Mouse (Mus musculus): Measurements from ENCODE around the gene Ush1c. TPM values are rescaled to one million over a fixed set of nuclear protein-coding genes. Genes with fewer than 3 reads are reported as not detected.
"Not testable (repeated sequence)": the region's sequence is repeated elsewhere in the genome, so short reads cannot be mapped to it uniquely, and the experiment has no call there.

Gene Ush1c
- total and polyA plus RNA-seq, 2 experiments from 2014 or later = 1.6 to 1.9 TPM

DNA sequence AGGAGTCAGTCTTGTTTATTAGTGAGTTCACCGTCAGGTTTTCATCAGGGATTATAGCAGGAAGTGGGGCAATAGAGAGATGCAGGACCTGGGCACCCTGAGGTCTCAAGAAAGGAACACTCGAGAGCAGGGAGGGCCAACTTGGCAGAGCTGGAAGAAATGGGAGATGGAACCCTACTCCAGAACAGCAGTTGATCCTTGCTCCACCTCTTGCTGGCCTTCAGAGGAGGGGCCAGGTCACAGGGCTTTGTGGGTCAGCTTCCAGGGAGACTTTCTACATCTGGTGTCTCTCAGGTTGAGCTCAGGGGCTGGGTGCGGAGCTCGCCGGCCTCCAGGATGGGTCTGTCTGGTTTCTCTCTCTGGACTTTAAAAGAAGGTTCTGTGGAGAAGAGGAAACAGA, 42.9 kb downstream of the Ush1c start:
- 91% methylated on average over 5 of the region's 5 CpGs for WGBS
- H3K4me2 ChIP-seq (ENCODE audit: low read depth) = no peak overlapping the region
- no peaks in the 10 kb centered on the region for H3K36me3 ChIP-seq (ENCODE audit: insufficient read depth)
- no peaks in the 10 kb centered on the region for H3K4me1 ChIP-seq (ENCODE audit: insufficient read depth)
- DNase-seq (no peak), ATAC-seq (no peak)
- no peaks in the 10 kb centered on the region for H3K27me3 ChIP-seq (ENCODE audit: insufficient read depth, low read length)
- H3K9me3 ChIP-seq (ENCODE audit: low read length) = no peaks in the 10 kb centered on the region
- TF ChIP-seq CTCF (IDR thresholded peaks at IDR 0.05; ENCODE audit: low read depth) = no peak
- no peak overlapping the region for H3K27ac ChIP-seq (ENCODE audit: low read depth, low read length)
- no peak overlapping the region for H3K9ac ChIP-seq
- no peak overlapping the region for H3K4me3 ChIP-seq (ENCODE audit: low read depth, low read length)

DNA sequence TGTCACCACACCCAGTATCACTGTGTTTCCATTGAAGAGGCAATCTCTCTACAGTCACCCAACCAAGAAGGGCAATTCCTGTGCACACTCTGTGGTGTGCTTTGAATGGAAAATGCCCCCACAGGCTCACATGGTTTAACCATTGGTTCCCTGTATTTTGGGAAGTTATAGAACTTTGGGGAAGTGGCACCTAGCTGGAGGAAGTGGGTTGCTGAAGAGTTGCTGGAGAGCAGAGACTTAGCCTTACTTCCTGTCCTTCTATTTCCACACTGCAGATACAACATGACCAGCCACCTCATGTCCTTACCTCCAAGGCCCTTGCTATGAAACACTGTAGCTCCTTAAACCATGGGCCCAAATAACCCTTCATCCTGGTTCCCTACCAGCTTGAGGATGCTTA, 54.1 kb downstream of the Ush1c start:
- H3K9ac ChIP-seq = no peak overlapping the region
- no peak overlapping the region for H3K4me2 ChIP-seq (ENCODE audit: low read depth)
- H3K4me3 ChIP-seq (ENCODE audit: low read depth, low read length) = no peak overlapping the region
- no peak for TF ChIP-seq CTCF (IDR thresholded peaks at IDR 0.05; ENCODE audit: low read depth)
- no peaks in the 10 kb centered on the region for H3K36me3 ChIP-seq (ENCODE audit: insufficient read depth)
- H3K9me3 ChIP-seq (ENCODE audit: low read length) = no peaks in the 10 kb centered on the region
- ATAC-seq (no peak), DNase-seq (no peak)
- H3K27me3 ChIP-seq (ENCODE audit: insufficient read depth, low read length) = no peaks in the 10 kb centered on the region
- H3K27ac ChIP-seq (ENCODE audit: low read depth, low read length) = no peak overlapping the region
- no peaks in the 10 kb centered on the region for H3K4me1 ChIP-seq (ENCODE audit: insufficient read depth)

DNA sequence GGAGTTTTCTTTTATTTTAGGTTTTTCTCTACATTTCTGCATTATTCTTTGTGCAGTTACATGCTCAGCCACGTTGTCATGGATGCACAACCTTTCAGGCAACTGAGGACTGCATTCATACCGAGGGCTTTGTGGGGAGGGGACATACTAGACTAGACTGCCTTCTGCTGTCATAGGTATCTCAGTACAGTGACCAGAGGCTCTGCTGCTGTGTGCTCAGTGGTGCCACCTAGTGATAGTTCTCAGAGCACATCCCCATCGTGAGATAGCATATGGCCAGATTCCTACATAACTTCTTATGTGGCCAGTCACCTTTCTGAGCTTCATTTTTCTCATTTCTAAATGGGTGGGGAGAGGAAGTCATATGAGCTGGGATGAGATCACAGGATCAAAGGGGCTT, 56.7 kb downstream of the Ush1c start:
- Histone ChIP-seq H3K27ac (ENCODE audit: low read depth, low read length) (no peak overlapping the region), H3K36me3 (ENCODE audit: insufficient read depth) (no peaks in the 10 kb centered on the region), H3K4me1 (ENCODE audit: insufficient read depth) (no peaks in the 10 kb centered on the region), H3K27me3 (ENCODE audit: insufficient read depth, low read length) (no peaks in the 10 kb centered on the region), H3K9me3 (ENCODE audit: low read length) (no peaks in the 10 kb centered on the region), H3K4me3 (ENCODE audit: low read depth, low read length) (no peak overlapping the region), H3K4me2 (ENCODE audit: low read depth) (no peak overlapping the region), H3K9ac (no peak overlapping the region)
- WGBS = 0% methylated on average over 3 of the region's 3 CpGs
- ATAC-seq = peak; percentile 71; the same call in 1 of the 2 replicates
- peak; percentile 96 for TF ChIP-seq CTCF (IDR thresholded peaks at IDR 0.05; ENCODE audit: low read depth)
- peak; percentile 77 for DNase-seq

DNA sequence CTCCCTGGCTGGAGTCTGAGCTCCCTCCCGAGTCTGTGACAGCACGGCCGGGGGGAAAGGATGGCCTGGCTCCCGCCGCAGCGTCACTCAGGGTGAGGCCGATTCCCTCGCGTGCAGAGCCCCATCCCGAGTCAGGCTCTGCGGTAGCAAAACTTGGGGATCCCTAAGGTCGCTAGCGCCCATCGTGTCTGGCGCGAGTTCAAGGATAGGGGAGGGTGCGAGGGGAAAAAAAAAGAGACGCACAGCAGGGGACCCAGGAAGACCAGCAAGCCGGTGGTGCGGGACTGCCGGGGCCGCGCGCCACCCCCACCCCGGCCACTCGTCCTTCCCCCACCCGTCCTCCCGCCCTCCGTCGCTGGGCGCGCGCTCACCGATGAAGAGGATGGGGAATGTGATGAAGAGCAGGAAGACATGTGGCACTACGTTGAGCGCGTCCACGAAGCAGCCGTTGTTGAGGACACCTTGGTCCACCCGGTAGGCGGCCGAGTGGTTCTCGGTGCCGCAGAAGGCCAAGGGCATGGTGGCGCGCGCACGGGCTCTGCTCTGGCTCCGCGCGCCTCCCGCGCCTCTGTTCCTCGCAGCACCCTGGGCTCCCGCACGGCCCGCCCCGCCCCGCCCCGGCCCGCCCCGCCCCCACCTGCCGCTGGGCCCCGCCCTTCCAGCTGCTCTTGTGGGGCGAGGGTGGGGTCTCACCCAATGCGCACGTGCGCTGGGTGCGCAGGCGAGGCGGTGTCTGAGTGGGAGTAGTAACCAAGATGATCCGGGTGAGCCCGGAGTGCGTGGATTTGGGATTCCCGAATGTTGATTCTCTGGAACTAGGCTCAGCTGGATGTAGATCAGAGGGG, 58.6 kb downstream of the Ush1c start, which contains the start of gene Abcc8:
Abcc8 (minus strand) TSS at position 603 of the 845 bp plus-strand sequence.
- WGBS = 1% methylated on average over 65 of the region's 75 CpGs
- peak; percentile 53 for DNase-seq
- Histone ChIP-seq H3K27me3 (ENCODE audit: insufficient read depth, low read length) (no peaks in the 10 kb centered on the region), H3K4me1 (ENCODE audit: insufficient read depth) (no peaks in the 10 kb centered on the region), H3K4me2 (ENCODE audit: low read depth) (peak within 1 kb of the TSS; percentile 84), H3K9ac (peak within 1 kb of the TSS; percentile 68), H3K4me3 (ENCODE audit: low read depth, low read length) (peak within 1 kb of the TSS; percentile 63), H3K36me3 (ENCODE audit: insufficient read depth) (no peaks in the 10 kb centered on the region), H3K9me3 (ENCODE audit: low read length) (no peaks in the 10 kb centered on the region), H3K27ac (ENCODE audit: low read depth, low read length) (no peak within 1 kb of the TSS)
- peak; percentile 81 for ATAC-seq
- peak; percentile 32 for TF ChIP-seq CTCF (IDR thresholded peaks at IDR 0.05; ENCODE audit: low read depth)

DNA sequence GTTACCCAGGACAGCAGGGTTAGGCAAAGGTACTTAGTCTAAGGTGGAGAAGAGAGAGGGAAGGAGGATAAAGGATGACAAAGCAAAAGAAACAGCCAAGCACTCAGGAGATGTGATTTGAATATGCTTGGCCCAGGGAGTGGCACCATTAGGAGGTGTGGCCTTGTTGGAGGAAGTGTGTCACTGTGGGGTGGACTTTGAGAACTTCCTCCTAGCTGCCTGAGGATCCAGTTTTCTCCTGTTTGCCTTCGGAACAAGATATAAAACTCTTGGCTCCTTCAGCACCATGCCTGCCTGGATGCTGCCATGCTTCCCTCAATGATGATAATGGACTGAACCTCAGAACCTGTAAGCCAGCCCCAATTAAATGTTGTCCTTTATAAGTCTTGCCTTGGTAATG, 69.3 kb downstream of the Ush1c start:
- H3K9ac ChIP-seq; H3K27ac ChIP-seq (ENCODE audit: low read depth, low read length); H3K27me3 ChIP-seq (ENCODE audit: insufficient read depth, low read length); H3K36me3 ChIP-seq (ENCODE audit: insufficient read depth); H3K4me2 ChIP-seq (ENCODE audit: low read depth); H3K9me3 ChIP-seq (ENCODE audit: low read length); DNase-seq; ATAC-seq; H3K4me3 ChIP-seq (ENCODE audit: low read depth, low read length); H3K4me1 ChIP-seq (ENCODE audit: insufficient read depth): not testable (repeated sequence)
- 86% methylated on average over 1 of the region's 1 CpGs for WGBS

DNA sequence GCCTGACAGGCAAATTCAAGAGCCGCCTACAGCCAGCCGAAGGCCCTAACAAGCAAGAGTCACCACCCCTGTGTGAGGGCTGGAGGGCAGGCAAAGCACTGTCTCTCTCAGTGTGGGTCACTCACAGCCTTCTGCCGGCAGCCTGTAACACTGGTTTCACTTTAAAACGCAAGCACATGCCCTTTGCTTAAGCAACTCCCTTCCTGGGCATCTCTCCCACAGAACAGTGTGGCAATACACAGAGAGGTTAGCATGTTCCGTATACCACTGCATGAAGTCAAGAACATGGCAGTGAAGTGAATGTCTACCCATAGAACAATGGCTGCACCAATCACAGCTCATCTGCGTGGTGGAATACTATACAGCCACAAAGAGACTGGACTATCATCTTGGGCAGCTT, 69.9 kb downstream of the Ush1c start:
- H3K9ac ChIP-seq = no peak overlapping the region
- ATAC-seq = no peak
- no peak for TF ChIP-seq CTCF (IDR thresholded peaks at IDR 0.05; ENCODE audit: low read depth)

DNA sequence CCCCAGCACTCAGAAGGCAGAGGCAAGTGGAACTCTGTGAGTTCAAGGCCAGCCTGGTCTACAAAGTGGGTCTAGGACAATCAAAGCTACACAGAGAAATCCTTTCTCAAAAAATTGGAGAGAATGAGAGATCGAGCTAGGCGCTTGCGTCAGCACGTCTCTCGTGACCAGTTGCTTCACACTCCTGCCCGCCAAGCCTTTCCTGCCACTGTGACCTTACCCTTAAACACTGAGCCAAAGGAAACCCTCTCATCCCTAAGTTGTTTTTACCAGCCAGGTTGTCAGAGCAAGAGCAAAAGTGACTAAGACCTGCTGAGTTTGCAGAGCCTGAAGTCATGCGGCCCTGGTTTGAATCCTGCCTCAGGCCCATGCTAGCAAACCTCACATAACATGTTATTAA, 70.4 kb downstream of the Ush1c start:
- Histone ChIP-seq H3K36me3 (ENCODE audit: insufficient read depth) (peaks cover 7% of the 10 kb centered on the region; the same call in 1 of the 2 replicates), H3K4me2 (ENCODE audit: low read depth) (no peak overlapping the region), H3K9me3 (ENCODE audit: low read length) (no peaks in the 10 kb centered on the region), H3K4me1 (ENCODE audit: insufficient read depth) (no peaks in the 10 kb centered on the region), H3K27ac (ENCODE audit: low read depth, low read length) (no peak overlapping the region), H3K9ac (no peak overlapping the region), H3K27me3 (ENCODE audit: insufficient read depth, low read length) (no peaks in the 10 kb centered on the region), H3K4me3 (ENCODE audit: low read depth, low read length) (no peak overlapping the region)
- DNase-seq = no peak
- WGBS = 97% methylated on average over 7 of the region's 7 CpGs
- ATAC-seq = no peak
- TF ChIP-seq CTCF (IDR thresholded peaks at IDR 0.05; ENCODE audit: low read depth) = no peak

More for the DNA sequence above, 69.9 kb downstream of the Ush1c start:
- Histone ChIP-seq H3K36me3 (ENCODE audit: insufficient read depth) (peaks cover 7% of the 10 kb centered on the region; the same call in 1 of the 2 replicates), H3K27ac (ENCODE audit: low read depth, low read length) (no peak overlapping the region), H3K4me3 (ENCODE audit: low read depth, low read length) (no peak overlapping the region), H3K27me3 (ENCODE audit: insufficient read depth, low read length) (no peaks in the 10 kb centered on the region), H3K4me2 (ENCODE audit: low read depth) (no peak overlapping the region), H3K4me1 (ENCODE audit: insufficient read depth) (no peaks in the 10 kb centered on the region), H3K9me3 (ENCODE audit: low read length) (no peaks in the 10 kb centered on the region)
- WGBS = 95% methylated on average over 6 of the region's 6 CpGs
- DNase-seq = no peak

Measured in forebrain, postnatal 0 days (tissue).